Mouse (Mus musculus): ENCODE results near the gene Gm21970. TPM values are rescaled to one million over a fixed set of nuclear protein-coding genes. Genes with fewer than 3 reads are reported as not detected.

Gene Gm21970
- polyA plus RNA-seq, 1 experiment = not detected

DNA sequence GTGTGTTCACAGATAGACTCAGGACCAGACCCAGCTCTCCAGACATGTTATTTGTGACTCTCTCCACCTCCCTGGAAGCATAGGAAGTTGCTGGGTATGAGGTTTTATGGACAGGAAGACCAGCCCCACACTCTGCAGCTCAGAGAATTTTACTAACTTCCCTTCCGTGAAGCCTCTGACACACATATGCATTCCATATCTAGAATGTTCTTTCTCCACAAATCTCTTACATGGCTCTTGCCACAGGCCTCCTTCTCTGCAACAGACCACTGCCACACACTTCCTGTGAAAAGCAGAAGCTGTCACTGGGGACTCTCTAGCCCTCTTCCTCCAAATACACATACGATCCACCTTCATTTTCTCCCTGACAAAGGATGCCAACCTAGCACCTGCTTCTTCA is 24.5 kb upstream of the Gm21970 start:
- no peak overlapping the region for H3K4me3 ChIP-seq (ENCODE audit: extremely low read depth, insufficient read depth, insufficient read length)
- peak in 1 of 2 experiments; percentile 30 for DNase-seq (ENCODE audit: low read depth in 1 of 2, low spot score in 2 of 2)
- H3K36me3 ChIP-seq (ENCODE audit: control insufficient read depth, insufficient read depth, low read length) = no peaks in the 10 kb centered on the region
- H3K4me1 ChIP-seq (ENCODE audit: control insufficient read depth, insufficient read depth, insufficient read length) = peaks cover 22% of the 10 kb centered on the region; the same call in 1 of the 2 replicates
- peak overlapping the region; percentile 81 for H3K27ac ChIP-seq (ENCODE audit: insufficient read depth, low read length)
- H3K27me3 ChIP-seq (ENCODE audit: control insufficient read depth, insufficient read depth, low read length) = no peaks in the 10 kb centered on the region
- no peak for TF ChIP-seq CTCF (IDR thresholded peaks at IDR 0.05; ENCODE audit: extremely low read depth, insufficient read depth, insufficient read length, insufficient replicate concordance)
- no peak for TF ChIP-seq POLR2A (IDR thresholded peaks at IDR 0.05; ENCODE audit: low read depth, low read length)
- WGBS = 17% methylated on average over 2 of the region's 2 CpGs

GRCm38 (mm10) chr16:91372577-91373472 is 18.7 kb upstream of the Gm21970 start, which contains the start of gene Ifnar2:
Ifnar2 (plus strand) TSS chr16:91372783.
- Histone ChIP-seq H3K36me3 (ENCODE audit: control insufficient read depth, insufficient read depth, low read length) (peaks cover 2% of the 10 kb centered on the region; the same call in 1 of the 2 replicates), H3K4me1 (ENCODE audit: control insufficient read depth, insufficient read depth, insufficient read length) (peaks cover 6% of the 10 kb centered on the region), H3K27ac (ENCODE audit: insufficient read depth, low read length) (peak within 1 kb of the TSS; percentile 95), H3K27me3 (ENCODE audit: control insufficient read depth, insufficient read depth, low read length) (no peaks in the 10 kb centered on the region), H3K4me3 (ENCODE audit: extremely low read depth, insufficient read depth, insufficient read length) (peak within 1 kb of the TSS; percentile 85)
- DNase-seq (ENCODE audit: low read depth in 1 of 2, low spot score in 2 of 2) = peak in 1 of 2 experiments; percentile 81
- WGBS = 1% methylated on average over 62 of the region's 62 CpGs
- TF ChIP-seq CTCF (IDR thresholded peaks at IDR 0.05; ENCODE audit: extremely low read depth, insufficient read depth, insufficient read length, insufficient replicate concordance) (no peak), POLR2A (IDR thresholded peaks at IDR 0.05; ENCODE audit: low read depth, low read length) (peak; percentile 50; the same call in 1 of the 2 replicates)

DNA sequence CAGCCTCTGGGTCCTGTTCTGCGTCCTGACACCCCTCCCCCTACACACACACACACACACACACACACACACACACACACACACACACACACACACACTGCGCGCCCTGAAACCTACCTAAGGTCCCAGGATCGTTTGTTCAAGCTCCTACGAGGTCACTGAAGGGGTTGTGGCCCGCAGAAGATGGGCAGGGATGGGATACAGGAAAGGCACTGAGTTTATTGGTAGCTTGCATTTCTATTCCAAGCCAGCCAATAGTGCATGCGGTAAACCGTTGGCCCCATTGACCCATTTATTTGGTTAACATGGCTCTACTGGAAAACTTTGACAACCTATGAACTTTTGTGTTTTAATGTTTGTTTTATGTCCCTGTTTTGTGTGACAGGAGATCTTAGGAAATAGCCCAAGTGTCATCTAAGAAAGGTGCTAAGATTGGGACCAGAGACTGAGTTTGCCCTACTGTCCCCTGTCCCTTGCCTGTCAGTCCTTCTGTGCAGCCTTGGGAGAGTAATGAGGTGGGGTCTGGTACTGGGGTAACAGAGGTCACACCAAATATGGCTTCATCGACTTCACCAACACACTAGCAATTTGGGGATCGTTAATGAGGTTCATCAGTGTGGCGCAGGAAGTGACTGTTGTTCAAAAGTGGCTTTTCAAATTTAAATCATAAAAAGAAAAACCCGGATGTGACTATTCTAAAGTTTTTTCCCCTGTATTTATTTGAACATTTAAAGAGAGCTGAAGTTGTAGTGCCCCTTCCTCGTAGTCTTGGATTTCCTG is 17.9 kb upstream of the Gm21970 start:
- Histone ChIP-seq H3K4me1 (ENCODE audit: control insufficient read depth, insufficient read depth, insufficient read length) (peaks cover 6% of the 10 kb centered on the region), H3K27ac (ENCODE audit: insufficient read depth, low read length) (peak overlapping the region; percentile 95), H3K36me3 (ENCODE audit: control insufficient read depth, insufficient read depth, low read length) (peaks cover 2% of the 10 kb centered on the region; the same call in 1 of the 2 replicates), H3K27me3 (ENCODE audit: control insufficient read depth, insufficient read depth, low read length) (no peaks in the 10 kb centered on the region), H3K4me3 (ENCODE audit: extremely low read depth, insufficient read depth, insufficient read length) (peak overlapping the region; percentile 85)
- no peak for DNase-seq (ENCODE audit: low read depth in 1 of 2, low spot score in 2 of 2)
- 1% methylated on average over 13 of the region's 13 CpGs for WGBS
- TF ChIP-seq CTCF (IDR thresholded peaks at IDR 0.05; ENCODE audit: extremely low read depth, insufficient read depth, insufficient read length, insufficient replicate concordance) (no peak), POLR2A (IDR thresholded peaks at IDR 0.05; ENCODE audit: low read depth, low read length) (no peak; the same call in 1 of the 2 replicates)

DNA sequence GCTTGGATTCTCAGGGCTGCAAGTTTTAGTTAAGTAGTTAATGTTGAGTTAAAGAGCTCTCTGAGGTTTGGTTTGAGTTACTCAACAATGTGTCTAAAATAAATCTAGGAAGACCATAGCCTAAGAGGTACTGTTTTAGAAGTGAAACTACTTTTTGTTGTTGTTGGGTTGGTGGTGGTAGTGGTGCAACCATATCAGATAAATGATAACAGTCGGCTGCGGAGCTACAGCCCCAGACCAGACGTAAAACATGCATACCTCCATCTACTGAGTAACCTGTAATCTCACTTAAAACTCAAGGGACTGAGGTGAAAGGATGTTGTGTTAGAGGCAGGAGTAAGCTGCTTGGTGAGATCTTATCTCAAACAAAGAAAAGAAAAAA is 17.3 kb upstream of the Gm21970 start:
- H3K4me1 ChIP-seq (ENCODE audit: control insufficient read depth, insufficient read depth, insufficient read length) = peaks cover 6% of the 10 kb centered on the region
- no peaks in the 10 kb centered on the region for H3K27me3 ChIP-seq (ENCODE audit: control insufficient read depth, insufficient read depth, low read length)
- H3K27ac ChIP-seq (ENCODE audit: insufficient read depth, low read length) = peak overlapping the region; percentile 95; the same call in 1 of the 2 replicates
- TF ChIP-seq CTCF (IDR thresholded peaks at IDR 0.05; ENCODE audit: extremely low read depth, insufficient read depth, insufficient read length, insufficient replicate concordance) = no peak
- peaks cover 2% of the 10 kb centered on the region; the same call in 1 of the 2 replicates for H3K36me3 ChIP-seq (ENCODE audit: control insufficient read depth, insufficient read depth, low read length)
- H3K4me3 ChIP-seq (ENCODE audit: extremely low read depth, insufficient read depth, insufficient read length) = peak overlapping the region; percentile 41
- DNase-seq (ENCODE audit: low read depth in 1 of 2, low spot score in 2 of 2) = no peak
- WGBS = 12% methylated on average over 3 of the region's 3 CpGs

- no peaks in the 10 kb centered on the region for H3K27me3 ChIP-seq (ENCODE audit: control insufficient read depth, insufficient read depth, low read length)
- H3K36me3 ChIP-seq (ENCODE audit: control insufficient read depth, insufficient read depth, low read length) = peaks cover 4% of the 10 kb centered on the region; the same call in 1 of the 2 replicates
- peaks cover 6% of the 10 kb centered on the region for H3K4me1 ChIP-seq (ENCODE audit: control insufficient read depth, insufficient read depth, insufficient read length)
- WGBS = 92% methylated on average over 10 of the region's 10 CpGs
- no peak for TF ChIP-seq CTCF (IDR thresholded peaks at IDR 0.05; ENCODE audit: extremely low read depth, insufficient read depth, insufficient read length, insufficient replicate concordance)
- TF ChIP-seq POLR2A (IDR thresholded peaks at IDR 0.05; ENCODE audit: low read depth, low read length) = no peak
- DNase-seq (ENCODE audit: low read depth in 1 of 2, low spot score in 2 of 2) = no peak
- H3K4me3 ChIP-seq (ENCODE audit: extremely low read depth, insufficient read depth, insufficient read length) = no peak overlapping the region
- 0 out of 2 replicates have a peak overlapping the region, but pooled peaks have one; percentile 4 for H3K27ac ChIP-seq (ENCODE audit: insufficient read depth, low read length)
Observed at GRCm38 (mm10) chr16:91376701-91377100, 14.8 kb upstream of the Gm21970 start.

- no peak for DNase-seq (ENCODE audit: low read depth in 1 of 2, low spot score in 2 of 2)
- peaks cover 8% of the 10 kb centered on the region for H3K36me3 ChIP-seq (ENCODE audit: control insufficient read depth, insufficient read depth, low read length)
- no peak overlapping the region for H3K4me3 ChIP-seq (ENCODE audit: extremely low read depth, insufficient read depth, insufficient read length)
- TF ChIP-seq POLR2A (IDR thresholded peaks at IDR 0.05; ENCODE audit: low read depth, low read length) (no peak), CTCF (IDR thresholded peaks at IDR 0.05; ENCODE audit: extremely low read depth, insufficient read depth, insufficient read length, insufficient replicate concordance) (no peak)
- 86% methylated on average over 17 of the region's 17 CpGs for WGBS
- no peaks in the 10 kb centered on the region for H3K27me3 ChIP-seq (ENCODE audit: control insufficient read depth, insufficient read depth, low read length)
- peaks cover 4% of the 10 kb centered on the region; the same call in 1 of the 2 replicates for H3K4me1 ChIP-seq (ENCODE audit: control insufficient read depth, insufficient read depth, insufficient read length)
- no peak overlapping the region for H3K27ac ChIP-seq (ENCODE audit: insufficient read depth, low read length)
Observed at GRCm38 (mm10) chr16:91378431-91378986, 13.0 kb upstream of the Gm21970 start.
